Comparison of ENCODE assay signal across 7 mouse cellular contexts in the genomic region with DNA sequence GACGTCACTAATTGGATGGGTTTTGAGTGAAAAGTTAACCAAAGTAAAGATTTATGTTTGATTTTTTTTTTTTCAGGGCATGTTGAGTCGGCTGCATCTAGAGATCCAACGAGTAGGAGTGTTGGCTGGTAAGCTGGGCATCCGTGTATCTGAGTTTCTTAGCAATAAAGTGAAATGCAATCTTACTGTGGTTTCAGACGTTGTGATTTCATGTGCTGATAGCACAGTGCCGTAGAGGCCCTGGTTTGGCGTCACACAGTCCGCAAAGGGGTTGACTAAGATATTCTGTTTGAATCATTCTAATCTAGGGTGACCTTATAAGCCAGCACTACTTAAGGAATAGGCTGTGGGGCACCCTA. TPM values are rescaled to one million over a fixed set of nuclear protein-coding genes. Genes with fewer than 3 reads are reported as not detected.
DNase-seq lines count a peak whose midpoint lies in the region; ATAC-seq lines count a peak whose summit lies in the region.

No protein-coding gene starts in this region.

- peak overlapping the region; percentile 79 for H3K9ac ChIP-seq in embryonic facial prominence, embryonic 14.5 days (ENCODE audit: low read depth, low read length)
- H3K9ac ChIP-seq in limb, embryonic 11.5 days (ENCODE audit: low read length): peak overlapping the region; percentile 77
- peak overlapping the region; percentile 57 for H3K9ac ChIP-seq in stomach, embryonic 14.5 days (replicated peaks; ENCODE audit: low read depth, low read length)

- H3K36me3 ChIP-seq in megakaryocyte, embryonic 14.5 days (replicated peaks; ENCODE audit: low read length): peaks cover 51% of the 10 kb centered on the region
- peaks cover 24% of the 10 kb centered on the region for H3K36me3 ChIP-seq in embryonic facial prominence, embryonic 14.5 days (ENCODE audit: control insufficient read depth, insufficient read depth, low read length)
- peaks cover 6% of the 10 kb centered on the region; the same call in 1 of the 2 replicates for H3K36me3 ChIP-seq in limb, embryonic 11.5 days (ENCODE audit: control insufficient read depth, insufficient read depth, low read length)
- peaks cover 16% of the 10 kb centered on the region; the same call in 1 of the 2 replicates for H3K36me3 ChIP-seq in stomach, embryonic 14.5 days (ENCODE audit: control insufficient read depth, insufficient read depth, low read length)

- H3K27ac ChIP-seq in embryonic facial prominence, embryonic 14.5 days (replicated peaks; ENCODE audit: low read depth, low read length): peak overlapping the region; percentile 85
- peak overlapping the region; percentile 68; the same call in 1 of the 2 replicates for H3K27ac ChIP-seq in limb, embryonic 11.5 days (replicated peaks; ENCODE audit: low read depth, low read length)
- H3K27ac ChIP-seq in stomach, embryonic 14.5 days (ENCODE audit: low read length): peak overlapping the region; percentile 81

- under 1% methylated on average over 8 of the region's 8 CpGs for WGBS in embryonic facial prominence, embryonic 14.5 days
- under 1% methylated on average over 8 of the region's 8 CpGs for WGBS in limb, embryonic 11.5 days
- under 1% methylated on average over 8 of the region's 8 CpGs for WGBS in stomach, embryonic 14.5 days

- no peak for ATAC-seq in megakaryocyte, adult 5-6 weeks (ENCODE audit: poor library complexity, severe bottlenecking)
- ATAC-seq in embryonic facial prominence, embryonic 14.5 days (ENCODE audit: low read depth): no peak
- ATAC-seq in limb, embryonic 11.5 days (ENCODE audit: insufficient number of reproducible peaks, low FRiP score, low TSS enrichment, low read depth): no peak
- no peak for ATAC-seq in stomach, embryonic 14.5 days (ENCODE audit: insufficient number of reproducible peaks, insufficient read depth, low FRiP score, low read depth)

- DNase-seq in embryonic facial prominence, embryonic 14.5 days (ENCODE audit: low spot score): no peak
- no peak for DNase-seq in limb, embryonic 11.5 days (ENCODE audit: low spot score)
- no peak for DNase-seq in spleen, adult 18-20 months
- no peak for DNase-seq in cerebellum, postnatal 14 days

- peak overlapping the region; percentile 90 for H3K4me2 ChIP-seq in embryonic facial prominence, embryonic 14.5 days (ENCODE audit: low read depth, low read length)
- H3K4me2 ChIP-seq in limb, embryonic 11.5 days (ENCODE audit: low read depth, severe bottlenecking): peak overlapping the region; percentile 84
- peak overlapping the region; percentile 84 for H3K4me2 ChIP-seq in stomach, embryonic 14.5 days (replicated peaks; ENCODE audit: low read depth, low read length)

- H3K4me1 ChIP-seq in megakaryocyte, embryonic 14.5 days: peaks cover 74% of the 10 kb centered on the region
- peaks cover 24% of the 10 kb centered on the region for H3K4me1 ChIP-seq in embryonic facial prominence, embryonic 14.5 days (ENCODE audit: control insufficient read depth, insufficient read depth, low read length)
- peaks cover 40% of the 10 kb centered on the region for H3K4me1 ChIP-seq in limb, embryonic 11.5 days (ENCODE audit: control insufficient read depth, insufficient read depth, low read length)
- H3K4me1 ChIP-seq in stomach, embryonic 14.5 days (ENCODE audit: control insufficient read depth, insufficient read depth, low read length): peaks cover 27% of the 10 kb centered on the region

- H3K9me3 ChIP-seq in megakaryocyte, embryonic 14.5 days: no peaks in the 10 kb centered on the region
- no peaks in the 10 kb centered on the region for H3K9me3 ChIP-seq in embryonic facial prominence, embryonic 14.5 days (ENCODE audit: control insufficient read depth, low read length)
- H3K9me3 ChIP-seq in limb, embryonic 11.5 days (ENCODE audit: control insufficient read depth, low read length): no peaks in the 10 kb centered on the region
- no peaks in the 10 kb centered on the region for H3K9me3 ChIP-seq in stomach, embryonic 14.5 days (ENCODE audit: control insufficient read depth, low read depth, low read length)

- peaks cover 3% of the 10 kb centered on the region for H3K27me3 ChIP-seq in megakaryocyte, embryonic 14.5 days (replicated peaks)
- H3K27me3 ChIP-seq in embryonic facial prominence, embryonic 14.5 days (replicated peaks; ENCODE audit: control insufficient read depth, insufficient read depth, low read length): no peaks in the 10 kb centered on the region
- H3K27me3 ChIP-seq in limb, embryonic 11.5 days (ENCODE audit: control insufficient read depth, insufficient read depth, low read length): no peaks in the 10 kb centered on the region
- H3K27me3 ChIP-seq in stomach, embryonic 14.5 days (ENCODE audit: control insufficient read depth, insufficient read depth, low read length): no peaks in the 10 kb centered on the region

- H3K4me3 ChIP-seq in megakaryocyte, embryonic 14.5 days (replicated peaks): peak overlapping the region; percentile 96
- peak overlapping the region; percentile 58 for H3K4me3 ChIP-seq in embryonic facial prominence, embryonic 14.5 days (ENCODE audit: low read depth, low read length)
- H3K4me3 ChIP-seq in limb, embryonic 11.5 days (ENCODE audit: low read depth, low read length): peak overlapping the region; percentile 53
- H3K4me3 ChIP-seq in stomach, embryonic 14.5 days (ENCODE audit: low read depth, low read length): peak overlapping the region; percentile 85

RNA-seq across cellular contexts. Expression of gene Traf7, which starts 0.8 kb away (rescaled TPM):
- polyA plus RNA-seq in megakaryocyte, embryonic 14.5 days (2012; ENCODE audit: insufficient read depth, low replicate concordance): 122 and 123 TPM in 2 replicates
- 46.4 and 48.1 TPM in 2 replicates for total RNA-seq in megakaryocyte, adult 5-6 weeks (2015)
- 81.3 and 82.8 TPM in 2 replicates for total RNA-seq in megakaryocyte, adult 5-6 weeks (2017)
- 78.9 and 86.3 TPM in 2 replicates for polyA plus RNA-seq in embryonic facial prominence, embryonic 14.5 days (2014; fragmentation: Nextera tagmentation; extraction: Ambion mirVana)
- 89.3 and 102 TPM in 2 replicates for polyA plus RNA-seq in limb, embryonic 11.5 days (2014; fragmentation: Nextera tagmentation; extraction: Ambion mirVana)
- 87.6 and 97.3 TPM in 2 replicates for polyA plus RNA-seq in stomach, embryonic 14.5 days (2014; fragmentation: Nextera tagmentation; extraction: Ambion mirVana)

RNA-seq across cellular contexts. Expression of gene Rab26, which starts 5.5 kb away (rescaled TPM):
- polyA plus RNA-seq in megakaryocyte, embryonic 14.5 days (2012; ENCODE audit: insufficient read depth, low replicate concordance): not detected in 2 replicates
- total RNA-seq in megakaryocyte, adult 5-6 weeks (2015): 0.42 and 0.57 TPM in 2 replicates
- 0.95 and 1.1 TPM in 2 replicates for total RNA-seq in megakaryocyte, adult 5-6 weeks (2017)
- polyA plus RNA-seq in embryonic facial prominence, embryonic 14.5 days (2014; fragmentation: Nextera tagmentation; extraction: Ambion mirVana): 2.8 and 2.9 TPM in 2 replicates
- 1.8 and 3.1 TPM in 2 replicates for polyA plus RNA-seq in limb, embryonic 11.5 days (2014; fragmentation: Nextera tagmentation; extraction: Ambion mirVana)
- polyA plus RNA-seq in stomach, embryonic 14.5 days (2014; fragmentation: Nextera tagmentation; extraction: Ambion mirVana): 3.0 and 3.2 TPM in 2 replicates

RNA-seq across cellular contexts. Expression of gene Pkd1, which starts 21.1 kb away (rescaled TPM):
- 3.5 and 5.6 TPM in 2 replicates for polyA plus RNA-seq in megakaryocyte, embryonic 14.5 days (2012; ENCODE audit: insufficient read depth, low replicate concordance)
- 7.8 and 10.8 TPM in 2 replicates for total RNA-seq in megakaryocyte, adult 5-6 weeks (2015)
- total RNA-seq in megakaryocyte, adult 5-6 weeks (2017): 13.1 and 19.9 TPM in 2 replicates
- 37.9 and 40.1 TPM in 2 replicates for polyA plus RNA-seq in embryonic facial prominence, embryonic 14.5 days (2014; fragmentation: Nextera tagmentation; extraction: Ambion mirVana)
- 20.8 and 22.5 TPM in 2 replicates for polyA plus RNA-seq in limb, embryonic 11.5 days (2014; fragmentation: Nextera tagmentation; extraction: Ambion mirVana)
- 27.3 and 35.9 TPM in 2 replicates for polyA plus RNA-seq in stomach, embryonic 14.5 days (2014; fragmentation: Nextera tagmentation; extraction: Ambion mirVana)

RNA-seq across cellular contexts. Expression of gene Caskin1, which starts 40.1 kb away (rescaled TPM):
- polyA plus RNA-seq in megakaryocyte, embryonic 14.5 days (2012; ENCODE audit: insufficient read depth, low replicate concordance): not detected in 2 replicates
- not detected in 2 replicates for total RNA-seq in megakaryocyte, adult 5-6 weeks (2015)
- total RNA-seq in megakaryocyte, adult 5-6 weeks (2017): not detected in 2 replicates
- polyA plus RNA-seq in embryonic facial prominence, embryonic 14.5 days (2014; fragmentation: Nextera tagmentation; extraction: Ambion mirVana): 2.9 and 3.7 TPM in 2 replicates
- polyA plus RNA-seq in limb, embryonic 11.5 days (2014; fragmentation: Nextera tagmentation; extraction: Ambion mirVana): 2.3 and 2.5 TPM in 2 replicates
- 2.7 and 3.8 TPM in 2 replicates for polyA plus RNA-seq in stomach, embryonic 14.5 days (2014; fragmentation: Nextera tagmentation; extraction: Ambion mirVana)

RNA-seq across cellular contexts. Expression of gene Mlst8, which starts 49.7 kb away (rescaled TPM):
- 2.3 and 3.7 TPM in 2 replicates for polyA plus RNA-seq in megakaryocyte, embryonic 14.5 days (2012; ENCODE audit: insufficient read depth, low replicate concordance)
- total RNA-seq in megakaryocyte, adult 5-6 weeks (2015): 12.5 and 14.6 TPM in 2 replicates
- total RNA-seq in megakaryocyte, adult 5-6 weeks (2017): 42.3 and 43.2 TPM in 2 replicates
- 21.7 and 23.7 TPM in 2 replicates for polyA plus RNA-seq in embryonic facial prominence, embryonic 14.5 days (2014; fragmentation: Nextera tagmentation; extraction: Ambion mirVana)
- polyA plus RNA-seq in limb, embryonic 11.5 days (2014; fragmentation: Nextera tagmentation; extraction: Ambion mirVana): 30.3 and 36.2 TPM in 2 replicates
- 39.7 and 46.2 TPM in 2 replicates for polyA plus RNA-seq in stomach, embryonic 14.5 days (2014; fragmentation: Nextera tagmentation; extraction: Ambion mirVana)
